Mouse (Mus musculus) cerebellum, adult 2 months (tissue): ENCODE measurements at regions not wholly inside any gene's neighbourhood (a gene's known extent, or its start where the extent isn't known, plus 50 kb on each side); places are given as distances from the start of the nearest gene placed in this dataset.

ENCODE experiments used
- CTCF ChIP-seq: fragments of 200-500 bp; IDR thresholded peaks from 2 replicates; pipeline ENCODE4 v1.5.1; 2011; ENCODE audit warnings: low read depth, mild to moderate bottlenecking, control low read depth, low read length, moderate library complexity, borderline replicate concordance; ENCODE audit not compliant: insufficient read depth
- POLR2A ChIP-seq: fragments of 200-500 bp; IDR thresholded peaks from 2 replicates; pipeline ENCODE4 v1.6.1; 2011; ENCODE audit warnings: low read length, control low read depth, borderline replicate concordance; ENCODE audit not compliant: insufficient read depth

DNA sequence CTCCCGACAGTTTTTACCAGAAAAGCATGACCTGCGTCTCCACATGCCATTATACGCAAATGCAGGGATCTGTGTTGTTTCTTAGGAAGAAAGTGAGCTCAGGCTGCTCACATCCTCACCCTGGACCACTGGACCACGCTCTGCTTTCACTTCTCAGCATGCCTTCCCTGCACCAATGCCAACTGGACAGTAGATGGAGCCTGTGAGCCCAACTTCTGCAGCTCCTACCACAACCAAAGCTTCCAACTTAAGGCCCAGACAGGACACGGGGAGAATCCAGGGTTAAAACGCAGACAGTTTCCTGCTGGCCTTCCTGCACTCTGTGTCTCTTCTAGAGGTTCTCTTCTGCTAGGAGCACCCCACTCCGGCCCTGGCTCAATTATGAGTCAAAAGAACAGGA, 90.3 kb downstream of the Kcnh2 start:
- peak; percentile 89 for TF ChIP-seq CTCF
- TF ChIP-seq POLR2A = no peak
